Mouse (Mus musculus): ENCODE data around the gene Mospd3.

Mospd3 gene

GRCm38 (mm10) chr5:137600619-137601364 lies at the start of gene Mospd3:
Mospd3 (minus strand) TSS chr5:137601058.
- DNase-seq (ENCODE audit: low read depth, low spot score): peak; percentile 98

GRCm38 (mm10) chr5:137649669-137650571 lies 49.1 kb upstream of the Mospd3 start:
- no peak for DNase-seq (ENCODE audit: low read depth, low spot score)

- DNase-seq (ENCODE audit: low read depth, low spot score): no peak
Measured at GRCm38 (mm10) chr5:137649251-137649650, 48.4 kb upstream of the Mospd3 start.

- DNase-seq (ENCODE audit: low read depth, low spot score): no peak
Measured at GRCm38 (mm10) chr5:137647827-137648601, 47.2 kb upstream of the Mospd3 start.

- DNase-seq (ENCODE audit: low read depth, low spot score): no peak
Measured at GRCm38 (mm10) chr5:137645652-137646091, 44.8 kb upstream of the Mospd3 start, which contains the start of gene Irs3. Irs3 (minus strand) TSS chr5:137645714.

DNA sequence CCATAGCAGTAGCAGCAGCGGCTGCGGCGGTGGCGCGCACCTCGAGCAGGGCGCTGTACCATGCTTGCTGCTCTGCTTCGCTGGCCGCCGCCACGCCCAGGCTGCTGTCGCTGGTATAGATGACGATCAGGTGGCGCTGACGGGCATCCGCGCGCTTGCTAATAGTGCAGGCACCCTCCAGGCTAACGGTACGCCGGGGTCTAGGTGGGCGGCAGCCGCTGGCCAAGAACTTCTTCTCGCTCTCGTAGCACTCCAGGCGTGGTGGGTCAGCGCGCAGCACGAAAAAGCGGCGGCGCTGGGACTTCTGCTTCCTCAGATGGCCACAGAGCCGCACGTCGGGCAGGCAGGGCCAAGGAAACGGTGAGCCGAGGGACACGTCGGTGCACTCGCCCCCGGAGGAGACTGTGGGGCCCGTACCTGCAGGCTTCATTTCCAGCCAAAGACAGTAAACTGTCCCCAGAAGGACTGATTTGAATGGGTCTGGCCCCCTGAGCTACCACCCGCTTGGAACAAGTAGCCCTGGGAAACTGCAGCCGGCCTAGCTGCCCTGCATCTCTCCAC lies 44.3 kb upstream of the Mospd3 start:
- no peak for DNase-seq (ENCODE audit: low read depth, low spot score)

- DNase-seq (ENCODE audit: low read depth, low spot score): no peak
Measured at GRCm38 (mm10) chr5:137644484-137644883, 43.6 kb upstream of the Mospd3 start.

DNA sequence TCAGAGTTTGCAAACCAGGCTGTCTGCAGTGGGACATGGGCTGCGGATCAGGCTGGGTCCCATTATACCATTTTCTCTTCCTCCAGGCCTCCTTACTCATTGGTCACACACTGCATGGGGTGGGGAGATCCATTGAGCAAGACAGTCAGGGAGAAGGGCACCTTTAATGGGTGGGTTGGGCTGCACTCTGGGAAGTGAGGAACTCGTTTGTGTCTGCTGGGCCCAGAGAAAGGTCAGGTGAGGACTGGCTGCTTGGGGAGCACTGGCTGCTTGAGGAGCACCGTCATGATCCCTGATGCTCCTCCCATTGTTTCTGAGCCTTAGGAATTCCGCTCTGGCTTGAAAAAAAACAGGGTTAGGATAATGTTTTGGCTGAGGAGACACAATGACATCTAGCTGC lies 42.0 kb upstream of the Mospd3 start:
- DNase-seq (ENCODE audit: low read depth, low spot score): no peak

- no peak for DNase-seq (ENCODE audit: low read depth, low spot score)
Measured at GRCm38 (mm10) chr5:137641054-137641453, 40.2 kb upstream of the Mospd3 start, which contains the start of gene Sap25. Sap25 (plus strand) TSS chr5:137641334.

DNA sequence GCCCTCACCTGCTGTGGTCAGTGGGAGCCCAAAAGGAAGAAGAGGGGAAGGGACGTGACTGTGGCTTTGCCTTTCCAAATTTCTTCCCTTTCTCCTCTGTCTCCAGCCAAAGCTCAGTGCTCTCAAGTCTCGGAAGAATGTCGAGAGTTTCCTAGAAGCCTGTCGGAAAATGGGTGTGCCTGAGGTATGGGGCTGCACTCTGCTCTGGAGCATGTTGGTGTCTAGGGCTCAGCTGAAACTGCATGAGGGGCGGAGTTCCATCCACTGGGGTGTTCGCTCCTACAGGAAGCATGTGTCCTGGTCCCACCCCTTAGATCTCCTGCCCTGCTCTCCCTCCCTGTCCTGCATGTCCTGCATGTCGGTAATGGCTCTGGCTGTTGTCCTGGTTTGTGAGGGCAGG lies 38.6 kb upstream of the Mospd3 start:
- no peak for DNase-seq (ENCODE audit: low read depth, low spot score)

DNA sequence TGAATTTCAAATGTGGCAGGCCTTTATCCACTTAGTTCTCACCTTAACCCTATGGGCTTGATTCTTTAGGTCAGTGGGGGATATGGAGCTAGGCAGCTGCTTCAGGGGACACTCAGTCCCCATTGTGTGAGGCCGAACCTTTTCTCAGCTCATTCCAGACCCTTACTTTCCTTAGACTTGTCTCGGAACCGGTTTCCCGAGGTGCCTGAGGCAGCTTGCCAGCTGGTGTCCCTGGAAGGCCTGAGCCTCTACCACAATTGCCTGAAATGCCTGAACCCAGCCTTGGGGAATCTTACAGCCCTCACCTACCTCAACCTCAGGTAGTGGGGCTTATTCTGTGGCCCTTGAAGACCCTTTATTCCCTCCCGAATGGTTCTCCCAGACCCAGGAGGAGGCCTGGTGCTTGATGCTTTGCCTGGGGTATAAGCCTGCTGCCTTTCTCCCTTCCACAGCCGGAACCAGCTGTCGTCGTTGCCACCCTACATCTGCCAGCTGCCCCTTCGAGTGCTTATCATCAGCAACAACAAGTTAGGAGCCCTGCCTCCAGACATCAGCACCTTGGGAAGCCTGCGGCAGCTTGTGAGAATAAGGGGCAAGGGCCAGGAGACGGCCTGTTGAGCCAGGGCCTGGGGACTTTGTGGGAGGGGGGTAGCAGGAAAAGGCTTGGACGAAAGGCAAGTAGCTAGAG lies 32.7 kb upstream of the Mospd3 start:
- DNase-seq (ENCODE audit: low read depth, low spot score): no peak

DNA sequence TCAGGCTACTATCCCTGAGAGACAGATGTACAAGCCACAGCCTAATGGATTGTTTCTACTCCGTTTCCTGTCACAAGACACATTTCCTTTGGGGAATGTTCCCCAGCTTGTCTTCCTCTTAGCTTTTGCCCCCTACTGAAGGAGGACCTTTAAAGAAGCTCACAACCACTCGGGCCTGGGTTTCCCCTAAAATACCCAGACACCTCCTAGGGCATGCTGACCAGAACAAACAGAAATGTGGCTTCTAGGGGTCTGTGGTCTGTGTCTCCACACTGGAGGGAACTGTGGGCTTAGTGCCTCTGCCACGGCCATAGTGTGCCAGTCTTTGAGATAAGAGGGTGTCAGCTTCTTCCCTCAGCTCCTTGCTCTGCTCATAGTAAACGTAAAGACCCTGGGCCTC lies 30.7 kb upstream of the Mospd3 start:
- no peak for DNase-seq (ENCODE audit: low read depth, low spot score)

GRCm38 (mm10) chr5:137631171-137631570 lies 30.3 kb upstream of the Mospd3 start:
- no peak for DNase-seq (ENCODE audit: low read depth, low spot score)

DNA sequence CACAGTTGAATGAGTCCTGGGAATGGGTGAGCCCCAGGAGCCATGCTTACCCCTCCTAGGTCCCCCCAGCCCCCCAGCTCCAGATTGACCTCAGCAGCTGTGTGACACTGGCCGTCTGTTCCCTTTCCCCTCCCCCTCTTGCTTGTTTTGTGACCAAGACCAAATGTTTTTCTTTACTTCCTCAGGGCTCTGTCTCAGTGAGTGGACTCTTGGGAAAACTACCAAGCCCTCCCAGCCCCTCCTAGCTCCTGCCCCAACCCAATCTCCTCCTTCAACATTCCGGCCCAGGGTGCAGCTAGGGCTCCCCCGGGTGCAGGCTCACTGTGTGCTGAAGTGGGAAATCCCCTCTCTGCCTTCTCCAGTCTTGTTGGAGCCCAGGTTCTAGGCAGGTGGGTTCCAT lies 29.7 kb upstream of the Mospd3 start:
- no peak for DNase-seq (ENCODE audit: low read depth, low spot score)

GRCm38 (mm10) chr5:137629906-137630545 lies 29.2 kb upstream of the Mospd3 start:
- no peak for DNase-seq (ENCODE audit: low read depth, low spot score)

GRCm38 (mm10) chr5:137629306-137629721 lies 28.5 kb upstream of the Mospd3 start:
- DNase-seq (ENCODE audit: low read depth, low spot score): peak; percentile 3

GRCm38 (mm10) chr5:137628498-137629305 lies 27.8 kb upstream of the Mospd3 start, which contains the start of the genes Fbxo24, Lrch4 and Gm20605:
Fbxo24 (minus strand) TSS chr5:137629002.
Lrch4 (plus strand) TSS chr5:137629121.
Gm20605 (plus strand) TSS chr5:137629175.
- peak; percentile 100 for DNase-seq (ENCODE audit: low read depth, low spot score)

DNA sequence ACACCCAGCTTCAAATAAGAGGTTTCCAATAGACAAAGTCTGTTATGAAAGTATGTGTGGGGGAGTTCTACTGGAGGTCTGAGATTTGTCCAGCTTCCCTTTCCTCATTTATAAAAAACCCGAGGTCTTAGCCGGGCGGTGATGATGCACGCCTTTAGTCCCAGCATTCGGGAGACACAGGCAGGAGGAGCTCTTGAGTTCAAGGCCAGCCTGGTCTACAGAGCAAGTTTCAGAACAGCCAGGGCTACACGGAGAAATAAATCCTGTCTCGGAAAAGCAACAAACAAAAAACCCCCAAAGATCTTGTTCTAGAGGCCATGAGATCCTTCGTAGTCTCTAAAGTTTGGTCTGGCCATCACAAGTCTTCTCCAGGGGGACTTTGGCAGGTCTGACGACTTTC lies 27.1 kb upstream of the Mospd3 start:
- DNase-seq (ENCODE audit: low read depth, low spot score): no peak

DNA sequence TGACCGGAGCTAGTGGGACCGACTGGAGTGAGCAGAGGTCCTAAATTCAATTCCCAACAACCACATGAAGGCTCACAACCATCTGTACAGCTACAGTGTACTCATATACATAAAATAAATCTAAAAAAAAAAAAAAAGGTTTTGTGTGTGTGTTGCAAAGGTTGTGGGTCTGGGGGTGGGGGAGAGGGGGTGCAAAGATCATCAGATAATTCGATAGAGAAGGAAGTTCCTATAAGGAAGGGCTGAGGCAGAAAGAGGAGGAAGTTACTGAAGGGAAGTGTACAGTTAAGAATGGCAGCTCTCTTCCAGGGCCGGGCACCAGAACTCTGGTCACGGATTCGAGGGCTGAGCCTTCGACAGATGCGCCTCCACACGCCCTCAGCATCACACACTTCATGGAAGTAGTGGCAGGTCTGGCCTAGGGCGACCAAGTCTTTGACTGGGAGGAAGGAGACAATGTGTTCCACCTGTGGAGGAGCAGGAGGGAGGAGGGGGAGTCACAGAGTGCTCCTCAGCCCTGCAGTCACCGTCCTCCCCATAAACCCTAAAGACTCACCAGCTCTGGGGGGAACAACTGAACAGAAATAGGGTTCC lies 23.2 kb upstream of the Mospd3 start:
- DNase-seq (ENCODE audit: low read depth, low spot score): no peak
